Mouse (Mus musculus) G1E (cell line): ENCODE results near the gene Foxl1.

Experiments used
- CTCF ChIP-seq: IDR thresholded peaks from 2 replicates; pipeline ENCODE4 v1.5.1; 2012; ENCODE audit warnings: low read depth, low read length, inconsistent platforms, mixed read lengths
- GATA1 ChIP-seq: IDR thresholded peaks from 2 replicates; pipeline ENCODE4 v1.6.1; 2012; ENCODE audit warnings: borderline replicate concordance, low read length, inconsistent platforms, mixed read lengths
- POLR2AphosphoS5 ChIP-seq: IDR thresholded peaks from 2 replicates; pipeline ENCODE4 v1.6.1; 2012; ENCODE audit warnings: low read depth, low read length, inconsistent platforms; ENCODE audit not compliant: insufficient replicate concordance
- TAL1 ChIP-seq: conservative IDR thresholded peaks from 2 replicates; pipeline ENCODE4 v1.6.1; 2012; ENCODE audit warnings: low read depth, low read length, inconsistent platforms, mixed read lengths

DNA sequence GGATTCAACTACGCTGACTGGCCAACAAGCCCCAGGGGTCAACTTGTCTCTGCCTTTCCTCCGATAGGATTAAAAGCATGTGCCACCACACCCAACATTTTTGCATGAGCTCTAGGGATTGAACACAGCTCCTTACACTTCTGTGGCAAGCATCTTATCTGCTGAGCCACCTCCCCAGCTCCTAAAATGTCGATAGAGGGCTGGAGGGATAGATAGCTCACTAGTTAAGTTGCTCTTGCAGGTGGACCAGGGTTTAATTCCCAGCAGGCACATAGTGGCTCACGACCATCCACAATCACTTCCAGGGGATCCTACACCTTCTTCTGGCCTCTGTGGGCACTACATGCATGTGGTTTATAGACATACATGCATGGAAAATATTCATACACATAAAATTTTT lies 34.7 kb downstream of the Foxl1 start:
- TF ChIP-seq CTCF (no peak), POLR2AphosphoS5 (no peak), GATA1 (no peak), TAL1 (no peak)
